Mouse (Mus musculus): Measurements from ENCODE around the gene Rapsn. TPM values are rescaled to one million over a fixed set of nuclear protein-coding genes. Genes with fewer than 3 reads are reported as not detected.

Rapsn gene
- total and polyA plus RNA-seq, 3 experiments, result 0.10 TPM; not detected in 2

GRCm38 (mm10) chr2:91027391-91028214, 7.8 kb upstream of the Rapsn start (continued):
- TF ChIP-seq SMC3 (IDR thresholded peaks at IDR 0.05; ENCODE audit: low read depth, low read length) (no peak), JUND (IDR thresholded peaks at IDR 0.05; ENCODE audit: low read depth, low read length) (peak; percentile 27; the same call in 1 of the 2 replicates), E2F4 (IDR thresholded peaks at IDR 0.05; ENCODE audit: borderline replicate concordance, low read depth, low read length) (no peak), TCF12 (IDR thresholded peaks at IDR 0.05; ENCODE audit: low read depth, low read length) (peak; percentile 70), TAL1 (IDR thresholded peaks at IDR 0.05; ENCODE audit: low read length) (peak; percentile 79), ZNF384 (IDR thresholded peaks at IDR 0.05; ENCODE audit: low read depth, low read length) (no peak; the same call in 1 of the 2 replicates), POLR2A (IDR thresholded peaks at IDR 0.05; ENCODE audit: control insufficient read depth in 1 of 2, insufficient read depth in 1 of 2, low read depth in 1 of 2, low read length in 2 of 2, poor library complexity in 1 of 2) (peak in 1 of 2 experiments; percentile 49; a peak in 2 of 4 replicates), CHD2 (IDR thresholded peaks at IDR 0.05; ENCODE audit: low read length) (peak; percentile 19; the same call in 1 of the 2 replicates), GATA1 (IDR thresholded peaks at IDR 0.05; ENCODE audit: low read depth, low read length) (peak; percentile 64), HCFC1 (IDR thresholded peaks at IDR 0.05; ENCODE audit: low read depth, low read length) (peak; percentile 40; the same call in 1 of the 2 replicates), NRF1 (IDR thresholded peaks at IDR 0.05; ENCODE audit: insufficient read depth, low read depth, low read length, poor library complexity, severe bottlenecking) (no peak), MAZ (IDR thresholded peaks at IDR 0.05; ENCODE audit: low read depth, low read length) (0 out of 2 replicates have a peak, but pooled peaks have one; percentile 21), SIN3A (IDR thresholded peaks at IDR 0.05; ENCODE audit: low read length) (peak; percentile 50; the same call in 1 of the 2 replicates), USF2 (IDR thresholded peaks at IDR 0.05; ENCODE audit: borderline replicate concordance in 1 of 2, insufficient read depth in 1 of 2, low read depth in 1 of 2, low read length in 2 of 2) (no peak), MEF2A (IDR thresholded peaks at IDR 0.05; ENCODE audit: extremely low read depth, insufficient replicate concordance, low read depth, low read length, poor library complexity, severe bottlenecking) (no peak), NELFE (IDR thresholded peaks at IDR 0.05; ENCODE audit: low read depth, low read length) (peak; percentile 59; the same call in 1 of the 2 replicates)

- no peak for DNase-seq (ENCODE audit: low read depth, low spot score)
- Histone ChIP-seq H3K79me2 (ENCODE audit: control insufficient read depth, insufficient read depth, low read length, poor library complexity) (no peaks in the 10 kb centered on the region), H3K27ac (ENCODE audit: control insufficient read depth, low read depth, low read length) (no peak overlapping the region), H3K4me3 (ENCODE audit: control insufficient read depth in 1 of 2, insufficient read depth in 1 of 2, low read depth in 2 of 2, low read length in 2 of 2) (no peak overlapping the region), H3K27me3 (ENCODE audit: control insufficient read depth in 1 of 2, insufficient read depth in 2 of 2, low read length in 2 of 2) (no peaks in the 10 kb centered on the region), H3K36me3 (ENCODE audit: control insufficient read depth in 1 of 2, insufficient read depth in 2 of 2, low read length in 2 of 2) (peaks cover 0 to 11% of the 10 kb centered on the region in 2 experiments; a peak in 2 of 4 replicates), H3K9me3 (replicated peaks; ENCODE audit: insufficient read depth, low read length) (no peaks in the 10 kb centered on the region), H3K4me1 (ENCODE audit: control insufficient read depth in 1 of 2, insufficient read depth in 2 of 2, low read length in 2 of 2) (peaks cover 6 to 15% of the 10 kb centered on the region in 2 experiments), H3K9ac (ENCODE audit: control insufficient read depth, low read depth, low read length, poor library complexity, severe bottlenecking) (no peak overlapping the region)
- no peak for TF ChIP-seq MAZ (IDR thresholded peaks at IDR 0.05; ENCODE audit: low read depth, low read length)
- no peak for TF ChIP-seq ETS1 (IDR thresholded peaks at IDR 0.05; ENCODE audit: low read depth, low read length)
- no peak for TF ChIP-seq TBP (IDR thresholded peaks at IDR 0.05; ENCODE audit: low read depth, low read length)
- TF ChIP-seq USF2 (IDR thresholded peaks at IDR 0.05; ENCODE audit: borderline replicate concordance in 1 of 2, insufficient read depth in 1 of 2, low read depth in 1 of 2, low read length in 2 of 2), result no peak
- no peak for TF ChIP-seq UBTF (IDR thresholded peaks at IDR 0.05; ENCODE audit: borderline replicate concordance, insufficient read depth, low read depth, low read length)
- no peak for TF ChIP-seq USF1 (IDR thresholded peaks at IDR 0.05; ENCODE audit: low read depth, low read length)
- TF ChIP-seq MYB (IDR thresholded peaks at IDR 0.05; ENCODE audit: low read depth, low read length), result no peak
- no peak for TF ChIP-seq HCFC1 (IDR thresholded peaks at IDR 0.05; ENCODE audit: low read depth, low read length)
- no peak for TF ChIP-seq ZNF384 (IDR thresholded peaks at IDR 0.05; ENCODE audit: low read depth, low read length)
- no peak for TF ChIP-seq SMC3 (IDR thresholded peaks at IDR 0.05; ENCODE audit: low read depth, low read length)
- no peak for TF ChIP-seq SIN3A (IDR thresholded peaks at IDR 0.05; ENCODE audit: low read length)
- no peak for TF ChIP-seq MXI1 (IDR thresholded peaks at IDR 0.05; ENCODE audit: low read depth, low read length)
- TF ChIP-seq ZC3H11A (IDR thresholded peaks at IDR 0.05; ENCODE audit: low read depth, low read length), result no peak
- no peak for TF ChIP-seq CHD2 (IDR thresholded peaks at IDR 0.05; ENCODE audit: low read length)
- TF ChIP-seq JUND (IDR thresholded peaks at IDR 0.05; ENCODE audit: low read depth, low read length), result no peak
- no peak for TF ChIP-seq EP300 (IDR thresholded peaks at IDR 0.05; ENCODE audit: low read depth in 1 of 2, low read length in 2 of 2)
- no peak for TF ChIP-seq GABPA (IDR thresholded peaks at IDR 0.05; ENCODE audit: low read depth, low read length)
These were observed 4.2 kb upstream of the Rapsn start for GRCm38 (mm10) chr2:91031216-91031615.

Measured in MEL (cell line).